Comparison of ENCODE assay signal across 7 mouse cellular contexts in genomic region chr14:117895539-117895912, GRCm38 (mm10).
DNase-seq lines count a peak whose midpoint lies in the region; ATAC-seq lines count a peak whose summit lies in the region.

No protein-coding gene starts in this region.

- no peak for ATAC-seq in neural tube, embryonic 11.5 days (ENCODE audit: insufficient read depth, low FRiP score, low TSS enrichment)

- H3K4me2 ChIP-seq in neural tube, embryonic 11.5 days (ENCODE audit: low read depth), result peak overlapping the region; percentile 13; the same call in 1 of the 2 replicates

- 71% methylated on average over 16 of the region's 16 CpGs for WGBS in neural tube, embryonic 11.5 days
- 81% methylated on average over 16 of the region's 16 CpGs for WGBS in midbrain, embryonic 10.5 days

- DNase-seq in neural tube, embryonic 11.5 days (ENCODE audit: low spot score), result no peak
- DNase-seq in neural tube, embryonic 10.5 days (ENCODE audit: extremely low spot score, low spot score), result no peak
- peak; percentile 19 for DNase-seq in heart, postnatal 4 days
- no peak for DNase-seq in midbrain, embryonic 10.5 days (ENCODE audit: low spot score)
- DNase-seq in retina, postnatal 1 day, result no peak
- no peak for DNase-seq in ovary, postnatal 10 days (ENCODE audit: low spot score)
- no peak for DNase-seq in ovary, adult 18-20 months (ENCODE audit: low spot score)

- H3K4me1 ChIP-seq in neural tube, embryonic 11.5 days (ENCODE audit: control insufficient read depth, insufficient read depth, low read length), result 0 out of 2 replicates have a peak, but pooled peaks cover 3% of the 10 kb centered on the region
- peaks cover 41% of the 10 kb centered on the region for H3K4me1 ChIP-seq in midbrain, embryonic 10.5 days

- H3K36me3 ChIP-seq in neural tube, embryonic 11.5 days (ENCODE audit: control insufficient read depth, insufficient read depth, low read length), result no peaks in the 10 kb centered on the region
- H3K36me3 ChIP-seq in midbrain, embryonic 10.5 days, result no peaks in the 10 kb centered on the region

- H3K27me3 ChIP-seq in neural tube, embryonic 11.5 days (ENCODE audit: control insufficient read depth, insufficient read depth, low read length), result no peaks in the 10 kb centered on the region
- H3K27me3 ChIP-seq in midbrain, embryonic 10.5 days (ENCODE audit: low read depth, poor library complexity, severe bottlenecking), result no peaks in the 10 kb centered on the region

- no peak overlapping the region for H3K4me3 ChIP-seq in neural tube, embryonic 11.5 days (ENCODE audit: low read depth, low read length)
- peak overlapping the region; percentile 29; the same call in 1 of the 2 replicates for H3K4me3 ChIP-seq in midbrain, embryonic 10.5 days

- no peaks in the 10 kb centered on the region for H3K9me3 ChIP-seq in neural tube, embryonic 11.5 days (ENCODE audit: control insufficient read depth, low read length)
- no peaks in the 10 kb centered on the region for H3K9me3 ChIP-seq in midbrain, embryonic 10.5 days (replicated peaks)

- 0 out of 2 replicates have a peak overlapping the region, but pooled peaks have one; percentile 29 for H3K27ac ChIP-seq in neural tube, embryonic 11.5 days (ENCODE audit: low read depth, low read length)
- H3K27ac ChIP-seq in midbrain, embryonic 10.5 days (replicated peaks), result peak overlapping the region; percentile 86

- H3K9ac ChIP-seq in neural tube, embryonic 11.5 days (ENCODE audit: low read length), result no peak overlapping the region
